Mouse (Mus musculus): ENCODE data around the gene Spag4. TPM values are rescaled to one million over a fixed set of nuclear protein-coding genes. Genes with fewer than 3 reads are reported as not detected.
"Not testable (repeated sequence)": the region's sequence is repeated elsewhere in the genome, so short reads cannot be mapped to it uniquely, and the experiment has no call there.

Gene Spag4
- polyA plus RNA-seq, 1 experiment, result 5.4 TPM

GRCm38 (mm10) chr2:156111358-156112079 is 46.5 kb downstream of the Spag4 start, which contains the start of the genes Cpne1 and Rbm12:
Gene Cpne1, minus strand, starts transcription at chr2:156111965.
Gene Rbm12, minus strand, starts transcription at chr2:156111978.
- no peaks in the 10 kb centered on the region for H3K27me3 ChIP-seq (ENCODE audit: control insufficient read depth, insufficient read depth, low read length)
- peak within 1 kb of the TSS; percentile 88 for H3K27ac ChIP-seq (ENCODE audit: insufficient read depth, low read length)
- peak; percentile 90 to 93 for DNase-seq
- TF ChIP-seq POLR2A (IDR thresholded peaks at IDR 0.05; ENCODE audit: borderline replicate concordance, insufficient read depth, low read length) (peak; percentile 76; the same call in 1 of the 2 replicates), CTCF (IDR thresholded peaks at IDR 0.05; ENCODE audit: borderline replicate concordance, insufficient read depth, low read depth, low read length) (no peak)
- H3K4me1 ChIP-seq (ENCODE audit: control insufficient read depth, insufficient read depth, low read length), result no peaks in the 10 kb centered on the region
- WGBS, result 1% methylated on average over 74 of the region's 74 CpGs
- H3K4me3 ChIP-seq (replicated peaks; ENCODE audit: insufficient read depth, low read depth, low read length), result peak within 1 kb of the TSS; percentile 83

DNA sequence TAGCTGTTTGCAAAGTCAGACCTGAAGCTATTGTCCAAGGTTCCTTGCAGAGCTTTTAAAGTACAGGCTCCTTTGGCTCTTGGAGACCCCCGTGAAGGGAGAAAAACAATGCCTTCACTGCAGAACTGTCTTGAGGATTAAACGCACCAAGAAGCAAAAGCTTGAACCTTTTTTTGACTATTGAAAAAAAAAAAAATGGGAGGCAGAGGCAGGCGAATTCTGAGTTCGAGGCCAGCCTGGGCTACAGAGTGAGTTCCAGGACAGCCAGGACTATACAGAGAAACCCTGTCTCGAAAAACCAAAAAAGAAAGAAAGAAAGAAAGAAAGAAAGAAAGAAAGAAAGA is 47.1 kb downstream of the Spag4 start:
- not testable (repeated sequence) for H3K27me3 ChIP-seq (ENCODE audit: control insufficient read depth, insufficient read depth, low read length)

DNA sequence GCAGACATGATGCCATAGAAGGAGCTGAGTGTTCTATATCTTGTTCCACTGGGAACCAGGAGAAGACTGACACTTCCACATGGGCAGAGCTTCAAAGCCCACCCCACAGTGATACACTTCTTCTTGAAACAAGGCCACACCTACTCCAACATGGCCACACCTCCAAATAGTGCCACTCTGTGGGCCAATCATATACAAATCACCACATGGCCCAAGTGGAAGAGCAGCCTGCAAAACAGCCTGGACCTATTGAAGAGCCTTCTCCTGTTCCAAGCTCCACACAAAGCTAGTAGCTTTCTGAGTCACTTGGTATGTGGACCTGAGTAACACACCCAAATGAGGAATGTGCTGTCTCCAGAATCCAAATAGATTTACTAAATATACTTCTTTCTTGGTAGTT is 54.6 kb downstream of the Spag4 start:
- TF ChIP-seq CTCF (IDR thresholded peaks at IDR 0.05; ENCODE audit: borderline replicate concordance, insufficient read depth, low read depth, low read length) (no peak), POLR2A (IDR thresholded peaks at IDR 0.05; ENCODE audit: borderline replicate concordance, insufficient read depth, low read length) (no peak)
- Histone ChIP-seq H3K4me3 (replicated peaks; ENCODE audit: insufficient read depth, low read depth, low read length) (no peak overlapping the region), H3K27ac (ENCODE audit: insufficient read depth, low read length) (no peak overlapping the region), H3K27me3 (ENCODE audit: control insufficient read depth, insufficient read depth, low read length) (no peaks in the 10 kb centered on the region), H3K4me1 (ENCODE audit: control insufficient read depth, insufficient read depth, low read length) (no peaks in the 10 kb centered on the region)
- DNase-seq, result no peak

More for the DNA sequence above, 47.1 kb downstream of the Spag4 start:
- H3K4me1 ChIP-seq (ENCODE audit: control insufficient read depth, insufficient read depth, low read length); DNase-seq; H3K27ac ChIP-seq (ENCODE audit: insufficient read depth, low read length): not testable (repeated sequence)
- H3K4me3 ChIP-seq (replicated peaks; ENCODE audit: insufficient read depth, low read depth, low read length), result peak overlapping the region; percentile 83
- WGBS, result 14% methylated on average over 5 of the region's 5 CpGs

Other genes starting within 250 kb of the Spag4 start
- 72.8 and 81.5 TPM in 2 replicates for gene BC029722, start 245.7 kb upstream of the Spag4 start, polyA plus RNA-seq (2012; rRNA removed)
- gene Eif6, start 238.2 kb upstream of the Spag4 start, polyA plus RNA-seq (2012; rRNA removed), result 84.9 and 86.4 TPM in 2 replicates
- gene Fam83c, start 230.3 kb upstream of the Spag4 start, polyA plus RNA-seq (2012; rRNA removed), result not detected in 2 replicates
- gene Uqcc1, start 134.9 kb upstream of the Spag4 start, polyA plus RNA-seq (2012; rRNA removed), result 95.8 and 102 TPM in 2 replicates
- gene Gm15557, start 124.4 kb upstream of the Spag4 start, polyA plus RNA-seq (2012; rRNA removed), result not detected in 2 replicates
- gene Gdf5, start 119.8 kb upstream of the Spag4 start, polyA plus RNA-seq (2012; rRNA removed), result 0.14 and 0.21 TPM in 2 replicates
- gene Cep250, start 108.7 kb upstream of the Spag4 start, polyA plus RNA-seq (2012; rRNA removed), result 20.7 and 21.2 TPM in 2 replicates
- 3.7 and 4.2 TPM in 2 replicates for gene 6430550D23Rik, start 57.2 kb upstream of the Spag4 start, polyA plus RNA-seq (2012; rRNA removed)
- 316 and 328 TPM in 2 replicates for gene Ergic3, start 57.1 kb upstream of the Spag4 start, polyA plus RNA-seq (2012; rRNA removed)
- gene Fer1l4, start 12.2 kb upstream of the Spag4 start, polyA plus RNA-seq (2012; rRNA removed), result 0.23 TPM in 1 of 2 replicates, not detected in the other
- 50.9 and 54.3 TPM in 2 replicates for gene Cpne1, start 46.8 kb downstream of the Spag4 start, polyA plus RNA-seq (2012; rRNA removed)
- gene Rbm12, start 46.8 kb downstream of the Spag4 start, polyA plus RNA-seq (2012; rRNA removed), result 9.2 and 12.6 TPM in 2 replicates
- gene Gm28036, start 61.9 kb downstream of the Spag4 start, polyA plus RNA-seq (2012; rRNA removed), result 4.0 and 5.7 TPM in 2 replicates
- 245 and 250 TPM in 2 replicates for gene Romo1, start 78.9 kb downstream of the Spag4 start, polyA plus RNA-seq (2012; rRNA removed)
- 67.5 and 71.7 TPM in 2 replicates for gene Nfs1, start 79.0 kb downstream of the Spag4 start, polyA plus RNA-seq (2012; rRNA removed)
- 144 and 145 TPM in 2 replicates for gene Rbm39, start 115.1 kb downstream of the Spag4 start, polyA plus RNA-seq (2012; rRNA removed)
- gene Phf20, start 131.3 kb downstream of the Spag4 start, polyA plus RNA-seq (2012; rRNA removed), result 44.6 and 48.3 TPM in 2 replicates
- 9.5 and 9.7 TPM in 2 replicates for gene Cnbd2, start 247.1 kb downstream of the Spag4 start, polyA plus RNA-seq (2012; rRNA removed)
- 80.6 and 82.5 TPM in 2 replicates for gene Scand1, start 247.5 kb downstream of the Spag4 start, polyA plus RNA-seq (2012; rRNA removed)

Measured in cerebellum, adult 2 months (tissue).